Mouse (Mus musculus) hindbrain, embryonic 16.5 days (tissue): ENCODE results near the gene Gm6020. TPM values are rescaled to one million over a fixed set of nuclear protein-coding genes. Genes with fewer than 3 reads are reported as not detected.
"Not testable (repeated sequence)": the region's sequence is repeated elsewhere in the genome, so short reads cannot be mapped to it uniquely, and the experiment has no call there.

Experiments
- ATAC-seq: fragments of 200-750 bp; cut with Nextera tagmentation; 2 replicates; pipeline ENCODE4 v1.8.0; 2017; ENCODE audit warnings: moderate TSS enrichment, moderate library complexity
- H3K27ac ChIP-seq: fragments of 300-500 bp; sonication (generic); 2 replicates; pipeline ENCODE4 v1.5.1; 2014; ENCODE audit warnings: low read depth, mild to moderate bottlenecking, control low read depth, low read length, moderate library complexity
- H3K27me3 ChIP-seq: fragments of 300-500 bp; sonication (generic); replicated peaks from 2 replicates; pipeline ENCODE4 v1.6.1; 2014; ENCODE audit warnings: low read length; ENCODE audit not compliant: control insufficient read depth, insufficient read depth
- H3K36me3 ChIP-seq: fragments of 300-500 bp; sonication (generic); 2 replicates; pipeline ENCODE4 v1.6.1; 2014; ENCODE audit warnings: mild to moderate bottlenecking, low read length, moderate library complexity, mixed read lengths; ENCODE audit not compliant: control insufficient read depth, insufficient read depth
- H3K4me1 ChIP-seq: fragments of 300-500 bp; sonication (generic); 2 replicates; pipeline ENCODE4 v1.6.1; 2014; ENCODE audit warnings: low read depth, low read length; ENCODE audit not compliant: control insufficient read depth, insufficient read depth
- H3K4me2 ChIP-seq: fragments of 300-500 bp; sonication (generic); 2 replicates; pipeline ENCODE4 v1.6.1; 2014; ENCODE audit warnings: mild to moderate bottlenecking, low read length, control low read depth, moderate library complexity
- H3K4me3 ChIP-seq: fragments of 300-500 bp; sonication (generic); 2 replicates; pipeline ENCODE4 v1.5.1; 2014; ENCODE audit warnings: mild to moderate bottlenecking, low read length, control low read depth, moderate library complexity
- H3K9ac ChIP-seq: fragments of 300-500 bp; sonication (generic); 2 replicates; pipeline ENCODE4 v1.6.1; 2014; ENCODE audit warnings: low read depth, mild to moderate bottlenecking, control low read depth, low read length, moderate library complexity
- H3K9me3 ChIP-seq: fragments of 300-500 bp; sonication (generic); 2 replicates; pipeline ENCODE4 v1.6.1; 2014; ENCODE audit warnings: mild to moderate bottlenecking, low read length, moderate library complexity; ENCODE audit not compliant: control insufficient read depth
- WGBS: fragments of 180-500 bp; shearing (Covaris S2); extraction: QIAGEN DNeasy Blood & Tissue Kit; methylation state at CpG from one replicate; pipeline ENCODE4 v1.1.7; 2014; 5-methylcytosine and 5-hydroxymethylcytosine counted together
- polyA plus RNA-seq: library from polyadenylated mRNA; unstranded; fragments of >200 nt; fragmentation: Nextera tagmentation; extraction: Ambion mirVana; gene quantifications from 2 replicates; pipeline ENCODE4 v1.2.1, GENCODE M21; 2015

Gm6020 gene
- polyA plus RNA-seq, 1 experiment from 2014 or later = not detected

- H3K4me3 ChIP-seq, H3K9ac ChIP-seq, H3K4me1 ChIP-seq, H3K36me3 ChIP-seq, ATAC-seq, H3K9me3 ChIP-seq, H3K27ac ChIP-seq, H3K4me2 ChIP-seq, H3K27me3 ChIP-seq: not testable (repeated sequence)
- WGBS = 87% methylated on average over 6 of the region's 6 CpGs
These were observed 23.8 kb downstream of the Gm6020 start for GRCm38 (mm10) chr19:61207506-61207905.

GRCm38 (mm10) chr19:61223706-61224328, 40.1 kb downstream of the Gm6020 start:
- Histone ChIP-seq H3K9ac (no peak overlapping the region), H3K9me3 (no peaks in the 10 kb centered on the region), H3K27ac (no peak overlapping the region), H3K36me3 (no peaks in the 10 kb centered on the region), H3K4me3 (no peak overlapping the region), H3K4me2 (no peak overlapping the region), H3K27me3 (no peaks in the 10 kb centered on the region), H3K4me1 (no peaks in the 10 kb centered on the region; the same call in 1 of the 2 replicates)
- 90% methylated on average over 6 of the region's 6 CpGs for WGBS
- ATAC-seq = no peak

GRCm38 (mm10) chr19:61224678-61225525, 41.2 kb downstream of the Gm6020 start:
- H3K4me3 ChIP-seq = peak overlapping the region; percentile 61
- 31% methylated on average over 48 of the region's 53 CpGs for WGBS
- H3K4me1 ChIP-seq = no peaks in the 10 kb centered on the region; the same call in 1 of the 2 replicates
- peak overlapping the region; percentile 67 for H3K9ac ChIP-seq
- H3K27me3 ChIP-seq = no peaks in the 10 kb centered on the region
- no peaks in the 10 kb centered on the region for H3K36me3 ChIP-seq
- H3K4me2 ChIP-seq = peak overlapping the region; percentile 82
- H3K9me3 ChIP-seq = no peaks in the 10 kb centered on the region
- H3K27ac ChIP-seq = peak overlapping the region; percentile 94
- peak; percentile 15 for ATAC-seq

GRCm38 (mm10) chr19:61225526-61226400, 42.1 kb downstream of the Gm6020 start:
- Histone ChIP-seq H3K9ac (peak overlapping the region; percentile 67), H3K36me3 (no peaks in the 10 kb centered on the region), H3K4me3 (peak overlapping the region; percentile 61), H3K4me1 (no peaks in the 10 kb centered on the region; the same call in 1 of the 2 replicates), H3K4me2 (peak overlapping the region; percentile 82), H3K9me3 (no peaks in the 10 kb centered on the region), H3K27me3 (no peaks in the 10 kb centered on the region), H3K27ac (peak overlapping the region; percentile 94)
- 6% methylated on average over 61 of the region's 70 CpGs for WGBS
- peak; percentile 66 for ATAC-seq

GRCm38 (mm10) chr19:61226401-61226927, 42.8 kb downstream of the Gm6020 start:
- WGBS = 3% methylated on average over 70 of the region's 71 CpGs
- no peaks in the 10 kb centered on the region; the same call in 1 of the 2 replicates for H3K4me1 ChIP-seq
- H3K27me3 ChIP-seq = no peaks in the 10 kb centered on the region
- H3K4me3 ChIP-seq = peak overlapping the region; percentile 61
- H3K36me3 ChIP-seq = no peaks in the 10 kb centered on the region
- H3K4me2 ChIP-seq = peak overlapping the region; percentile 82
- ATAC-seq = peak; percentile 62
- H3K27ac ChIP-seq = peak overlapping the region; percentile 94
- H3K9ac ChIP-seq = peak overlapping the region; percentile 67
- H3K9me3 ChIP-seq = no peaks in the 10 kb centered on the region

- Histone ChIP-seq H3K27ac (peak overlapping the region; percentile 94), H3K27me3 (no peaks in the 10 kb centered on the region), H3K4me1 (no peaks in the 10 kb centered on the region; the same call in 1 of the 2 replicates), H3K9me3 (no peaks in the 10 kb centered on the region), H3K36me3 (no peaks in the 10 kb centered on the region), H3K4me2 (peak overlapping the region; percentile 82), H3K4me3 (peak overlapping the region; percentile 61), H3K9ac (peak overlapping the region; percentile 67)
- WGBS = 3% methylated on average over 60 of the region's 71 CpGs
- peak; percentile 90 for ATAC-seq
These were observed 43.5 kb downstream of the Gm6020 start for GRCm38 (mm10) chr19:61226928-61227854.

GRCm38 (mm10) chr19:61227941-61228701, 44.4 kb downstream of the Gm6020 start, which contains the start of gene Csf2ra:
Csf2ra (minus strand) TSS chr19:61228429.
- no peak for ATAC-seq
- peak within 1 kb of the TSS; percentile 61 for H3K4me3 ChIP-seq
- no peaks in the 10 kb centered on the region for H3K27me3 ChIP-seq
- H3K9ac ChIP-seq = peak within 1 kb of the TSS; percentile 67
- peak within 1 kb of the TSS; percentile 82 for H3K4me2 ChIP-seq
- peak within 1 kb of the TSS; percentile 94 for H3K27ac ChIP-seq
- no peaks in the 10 kb centered on the region for H3K9me3 ChIP-seq
- no peaks in the 10 kb centered on the region for H3K36me3 ChIP-seq
- 57% methylated on average over 35 of the region's 36 CpGs for WGBS
- H3K4me1 ChIP-seq = no peaks in the 10 kb centered on the region; the same call in 1 of the 2 replicates
